Mouse (Mus musculus) telencephalon, adult 2 months (tissue): ENCODE results near the gene Plekhn1.

Experiments
- DNase-seq: peaks from one replicate; pipeline ENCODE4 v3.0.0-alpha.2; 2011; ENCODE audit warnings: low read depth, low spot score

The Plekhn1 gene

DNA sequence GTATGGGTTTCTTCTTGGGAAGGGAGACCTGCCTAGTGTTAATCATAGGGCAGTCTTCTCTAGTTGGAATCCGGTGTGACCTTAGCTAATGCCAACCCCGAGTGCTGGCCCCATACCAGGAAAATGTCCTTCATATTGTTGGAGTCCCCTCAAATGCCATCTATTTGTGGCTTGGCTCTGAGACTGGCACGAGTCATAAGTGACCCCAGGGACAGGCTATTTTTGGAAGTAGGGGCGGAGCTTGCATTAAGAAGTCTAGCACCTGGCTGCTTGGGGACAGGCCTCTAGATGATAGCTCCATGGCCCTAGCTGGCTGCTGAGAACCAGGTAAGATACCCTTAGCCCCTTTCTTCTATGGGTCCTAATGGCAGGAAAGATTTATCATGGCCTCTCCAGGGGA lies 19.0 kb downstream of the Plekhn1 start, which contains the start of gene Perm1:
Gene Perm1, plus strand, starts transcription at position 220 of the 400 bp plus-strand sequence.
- no peak for DNase-seq

DNA sequence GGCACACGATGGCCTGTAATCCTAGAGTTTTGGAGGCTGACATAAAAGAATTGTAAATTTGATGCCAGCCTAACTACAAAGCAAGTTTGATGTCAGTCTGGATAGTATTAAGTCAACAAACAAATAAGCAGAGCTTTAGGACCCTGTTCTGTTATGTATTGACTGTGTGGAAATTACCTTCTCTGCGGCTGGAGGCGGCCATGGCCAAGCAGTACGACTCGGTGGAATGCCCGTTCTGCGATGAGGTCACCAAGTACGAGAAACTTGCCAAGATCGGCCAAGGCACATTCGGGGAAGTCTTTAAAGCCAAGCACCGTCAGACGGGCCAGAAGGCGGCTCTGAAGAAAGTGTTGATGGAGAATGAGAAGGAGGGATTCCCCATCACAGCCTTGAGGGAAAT lies 21.5 kb downstream of the Plekhn1 start:
- no peak for DNase-seq

DNA sequence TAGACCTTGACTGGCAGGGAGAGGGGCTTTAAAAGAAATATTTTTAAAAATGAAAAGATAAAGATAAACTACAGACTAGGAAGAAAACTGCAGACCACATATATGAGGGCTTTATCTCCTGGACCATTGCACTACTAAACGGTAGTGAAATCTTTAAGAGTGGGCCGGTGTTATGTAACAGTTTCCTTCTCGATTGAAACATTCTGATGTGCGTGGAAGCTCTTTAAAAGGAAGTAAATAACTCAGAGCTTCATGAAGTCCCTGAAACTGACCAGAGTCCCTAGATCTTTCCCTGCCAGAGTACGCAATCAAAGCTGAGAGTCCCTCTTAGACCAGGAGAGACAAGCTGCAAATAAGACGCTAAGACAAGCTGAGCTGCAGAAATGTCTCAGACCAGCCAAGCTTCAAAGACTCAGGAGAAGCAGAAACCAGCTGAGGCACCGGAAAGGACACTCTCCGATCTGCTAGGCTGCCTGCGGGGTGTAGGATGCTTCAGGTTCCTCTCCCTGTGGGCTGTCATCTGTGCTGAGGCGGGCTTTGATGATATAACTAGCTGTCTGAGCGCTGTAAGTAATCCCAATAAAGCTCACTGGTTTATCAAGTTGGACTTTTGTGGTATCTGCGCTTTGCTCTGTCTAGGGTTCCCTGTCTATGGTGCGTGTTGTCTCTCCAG lies 24.6 kb downstream of the Plekhn1 start:
- no peak for DNase-seq

DNA sequence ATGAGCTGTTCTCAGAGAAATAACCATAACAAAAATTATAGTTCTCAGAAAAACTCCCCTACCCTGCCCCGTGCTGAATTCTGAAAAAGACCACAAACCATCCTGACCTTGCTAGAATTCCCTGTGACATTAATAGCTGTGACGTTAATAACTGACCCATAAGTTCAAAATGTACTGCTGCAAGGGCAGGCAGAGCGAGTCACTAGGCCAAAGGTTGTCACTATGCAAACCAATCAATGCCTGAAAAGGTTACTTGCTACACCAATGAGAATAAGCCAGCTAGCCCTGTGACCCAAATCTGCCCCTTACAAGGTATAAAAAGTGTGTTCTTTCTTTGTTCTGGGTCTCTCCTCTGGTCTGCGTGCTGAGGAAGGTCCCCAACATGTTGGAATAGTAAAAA lies 25.8 kb downstream of the Plekhn1 start:
- DNase-seq: no peak

DNA sequence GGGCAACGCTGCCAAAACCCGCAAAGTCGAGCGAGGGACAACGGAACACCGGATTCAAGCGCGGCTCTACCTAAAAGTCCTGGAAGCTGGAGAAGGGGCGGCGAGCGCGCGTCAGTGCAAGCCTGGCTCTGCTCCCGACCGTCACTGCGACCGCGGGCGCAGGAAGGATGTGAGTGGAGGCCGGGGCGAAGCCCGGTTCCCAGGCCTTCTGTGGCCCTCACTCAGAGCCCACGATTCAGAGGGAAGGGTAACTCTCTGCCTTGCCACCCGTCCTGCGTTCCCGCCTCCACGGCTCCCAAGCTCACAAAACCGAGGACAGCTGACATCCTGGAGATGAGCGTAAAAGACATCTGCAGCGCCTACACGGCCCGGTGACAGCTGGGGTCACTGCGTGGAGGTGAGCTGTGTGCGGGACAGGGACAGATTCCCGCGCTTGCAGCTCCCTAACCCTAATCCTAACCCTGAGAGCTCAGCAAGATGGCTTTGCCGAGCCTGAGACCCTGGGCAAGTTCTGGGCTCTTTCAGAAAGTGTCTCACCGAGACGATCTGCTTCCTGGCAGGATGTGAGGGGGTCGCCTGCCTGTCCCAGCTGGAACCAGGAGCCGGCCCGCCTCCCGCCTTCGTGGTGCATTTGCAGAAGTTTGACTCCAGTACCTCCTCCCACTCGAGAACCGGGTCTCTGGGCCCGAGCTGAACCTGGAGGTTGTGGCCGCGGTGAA lies 31.1 kb downstream of the Plekhn1 start:
- DNase-seq: no peak

DNA sequence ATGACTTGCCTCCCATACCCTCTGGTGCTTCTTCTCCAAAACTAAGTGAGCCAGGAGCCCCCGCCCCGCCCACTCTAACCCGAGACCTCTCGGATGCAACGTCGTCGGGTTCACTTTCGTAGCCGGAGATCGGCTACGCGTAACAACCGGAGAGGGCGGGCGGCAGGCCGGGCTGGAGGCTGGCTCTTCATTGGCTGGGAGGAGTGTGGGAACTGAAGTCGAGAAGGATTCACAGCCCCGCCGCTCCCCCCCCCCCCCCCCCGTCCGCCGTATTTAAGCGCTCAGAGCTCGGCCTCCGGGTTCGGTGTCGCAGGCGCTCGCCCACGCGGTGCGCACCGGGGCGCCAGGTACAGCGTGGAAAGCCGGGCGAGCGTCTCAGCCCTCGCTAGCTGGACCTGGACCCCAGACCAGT lies 31.6 kb downstream of the Plekhn1 start, which contains the start of gene AW011738:
Gene AW011738, plus strand, starts transcription at position 304 of the 412 bp plus-strand sequence.
- DNase-seq: no peak

DNA sequence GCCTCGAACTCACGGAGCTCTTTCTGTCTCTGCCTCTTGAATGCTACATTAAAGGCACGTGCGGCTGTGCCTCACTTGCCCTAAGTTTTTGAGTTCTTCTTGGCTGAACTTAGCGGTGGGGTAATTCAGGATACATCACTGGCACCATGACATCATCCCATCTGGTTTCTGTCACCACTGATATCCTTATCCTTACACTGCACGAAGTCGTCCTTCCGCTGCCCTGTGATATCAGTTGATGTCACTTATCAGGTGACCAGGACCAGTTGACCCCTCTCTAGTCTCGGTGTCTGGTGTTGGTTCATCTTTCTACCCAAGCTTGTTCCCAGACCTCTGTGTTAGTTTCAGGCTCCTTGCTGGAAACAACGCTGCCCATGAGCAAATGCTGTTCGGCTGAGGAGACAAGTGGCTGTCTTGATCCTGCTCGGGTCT lies 32.2 kb downstream of the Plekhn1 start:
- no peak for DNase-seq

DNA sequence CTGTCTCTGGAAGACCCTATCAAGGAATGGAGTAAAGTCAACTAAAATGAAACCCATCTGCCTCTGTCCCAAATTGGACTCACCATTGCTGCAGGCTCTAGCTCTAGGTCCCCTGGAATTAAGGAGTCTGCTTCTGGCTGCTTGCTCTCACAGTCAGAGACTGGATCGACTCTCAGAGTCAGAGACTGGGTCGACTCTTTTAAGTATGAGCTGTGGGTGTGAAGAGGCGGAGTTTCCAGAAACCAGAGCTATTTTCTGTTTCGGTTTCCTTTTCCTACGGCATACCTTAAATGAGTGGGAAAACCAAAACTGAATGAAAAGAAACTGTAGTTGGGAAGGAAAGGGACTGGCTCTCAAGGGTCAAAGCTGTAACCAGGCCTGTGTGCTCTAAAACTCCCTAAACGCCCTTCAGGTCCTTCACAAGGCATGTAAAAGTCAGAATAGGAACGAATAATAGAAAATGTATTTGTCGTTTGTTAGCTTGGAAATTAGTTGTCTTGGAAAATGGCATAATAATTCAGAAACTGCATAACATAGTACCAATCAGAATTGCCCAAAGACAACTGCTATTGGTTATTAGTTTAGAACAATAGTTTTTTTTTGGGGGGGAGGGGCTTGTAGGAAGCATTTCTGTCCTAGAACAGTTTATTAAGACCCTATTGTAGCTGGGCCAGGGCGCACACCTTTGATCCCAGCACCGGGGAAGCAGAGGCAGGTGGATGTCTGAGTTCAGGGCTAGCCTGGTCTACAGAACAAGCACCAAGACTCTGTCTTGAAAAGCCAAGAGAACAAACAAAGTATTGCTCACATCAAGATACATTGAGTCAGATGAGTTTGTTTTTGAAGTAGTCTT lies 33.8 kb downstream of the Plekhn1 start, which contains the start of gene Isg15:
Gene Isg15, minus strand, starts transcription at position 196 of the 853 bp plus-strand sequence.
- no peak for DNase-seq

DNA sequence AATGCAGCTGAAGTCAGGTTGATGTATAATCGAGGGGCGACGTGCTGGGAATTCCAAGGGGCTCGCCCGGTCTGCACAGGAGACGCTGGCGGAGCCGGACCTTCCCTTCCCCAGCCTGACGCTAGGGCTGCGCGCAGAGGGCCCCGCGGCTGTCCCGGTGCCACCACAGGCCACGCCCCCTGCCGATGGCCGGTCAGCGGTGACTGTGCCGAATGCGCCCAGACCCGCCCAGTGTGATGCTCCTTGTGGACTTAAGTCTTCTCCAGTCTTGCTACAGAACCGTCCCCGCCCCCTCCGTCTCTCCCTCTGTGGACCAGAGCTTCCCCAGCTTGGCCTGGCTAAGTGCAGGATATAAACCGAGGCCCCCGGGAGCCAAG lies 36.8 kb downstream of the Plekhn1 start:
- DNase-seq: no peak

DNA sequence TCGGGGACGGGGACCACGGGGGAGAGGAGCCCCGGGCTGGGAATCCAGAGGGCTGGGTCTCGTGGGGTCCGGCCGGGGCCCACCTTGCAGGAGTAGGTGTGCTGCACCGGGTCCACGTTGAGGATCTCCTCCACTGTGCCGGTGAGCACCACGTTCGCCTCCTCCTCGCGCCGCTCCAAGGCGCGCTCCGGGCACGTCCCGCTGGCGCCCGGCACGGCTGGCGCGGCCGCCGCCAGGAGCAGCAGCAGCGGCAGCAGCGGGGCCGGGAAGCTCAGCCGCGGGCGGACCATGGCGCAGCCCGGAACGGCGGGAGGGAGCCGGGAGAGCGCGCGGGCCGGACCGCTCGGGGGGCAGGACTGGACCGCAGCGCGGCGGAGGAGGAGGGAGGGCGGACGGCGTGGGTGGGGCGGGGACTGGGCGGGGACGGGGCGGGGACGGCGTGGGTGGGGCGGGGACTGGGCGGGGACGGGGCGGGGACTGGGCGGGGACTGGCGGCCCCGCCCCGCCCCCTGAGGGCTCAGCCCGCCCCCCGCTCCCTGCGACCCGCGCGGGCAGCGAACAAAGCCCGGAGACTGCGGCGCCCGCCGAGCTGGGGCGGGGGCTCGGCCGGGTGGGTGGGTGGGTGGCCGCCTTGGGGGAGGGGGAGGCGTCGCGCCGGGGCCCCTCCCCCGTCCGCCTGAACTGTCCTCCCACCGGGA lies 37.4 kb downstream of the Plekhn1 start, which contains the start of gene Agrn:
Gene Agrn, minus strand, starts transcription at position 358 of the 698 bp plus-strand sequence.
- DNase-seq: no peak

DNA sequence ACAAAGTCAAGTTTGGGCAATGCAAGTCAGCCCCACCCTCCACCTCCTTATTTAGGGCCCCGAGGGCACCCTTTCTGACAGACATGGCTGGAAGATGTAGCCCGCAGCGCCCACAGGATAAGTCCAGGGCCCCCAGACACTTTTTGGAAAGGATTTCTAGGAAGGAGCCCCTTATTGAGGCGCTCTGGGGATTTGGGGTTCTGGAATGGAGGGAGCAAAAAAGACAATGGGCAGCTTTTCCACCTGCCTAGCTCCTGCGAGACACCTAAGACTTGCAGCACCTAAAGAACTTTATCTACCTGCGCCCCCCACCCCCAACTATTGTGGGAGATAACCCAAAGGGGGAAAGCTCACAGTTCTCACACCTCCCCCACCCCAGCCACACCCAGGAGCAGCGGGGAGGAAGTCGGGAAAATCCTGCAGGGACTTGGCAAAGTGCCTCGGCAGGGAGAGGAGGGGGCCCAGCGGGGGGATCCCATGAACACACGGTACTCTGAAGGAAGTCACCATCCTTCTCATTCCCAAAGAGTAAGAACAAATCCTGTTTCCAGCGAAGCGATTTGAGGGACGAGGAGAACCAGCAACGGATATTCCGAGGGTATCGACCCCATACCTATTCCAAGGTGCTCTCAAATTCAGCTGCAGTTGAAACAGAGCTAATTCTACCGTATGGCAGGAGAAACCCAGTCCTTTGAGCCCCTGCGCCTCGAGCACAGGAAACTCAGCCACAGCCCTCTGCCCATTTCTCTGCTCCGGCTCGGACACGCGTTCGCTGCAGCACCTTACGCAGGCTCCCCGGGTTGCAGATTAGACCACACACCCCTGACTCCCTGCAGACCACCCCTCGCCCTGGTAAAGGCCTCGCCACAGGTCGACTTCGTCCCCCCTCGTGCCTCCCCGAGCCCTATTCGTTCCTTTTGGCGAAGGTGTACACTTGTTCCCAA lies 38.5 kb downstream of the Plekhn1 start:
- DNase-seq: no peak

DNA sequence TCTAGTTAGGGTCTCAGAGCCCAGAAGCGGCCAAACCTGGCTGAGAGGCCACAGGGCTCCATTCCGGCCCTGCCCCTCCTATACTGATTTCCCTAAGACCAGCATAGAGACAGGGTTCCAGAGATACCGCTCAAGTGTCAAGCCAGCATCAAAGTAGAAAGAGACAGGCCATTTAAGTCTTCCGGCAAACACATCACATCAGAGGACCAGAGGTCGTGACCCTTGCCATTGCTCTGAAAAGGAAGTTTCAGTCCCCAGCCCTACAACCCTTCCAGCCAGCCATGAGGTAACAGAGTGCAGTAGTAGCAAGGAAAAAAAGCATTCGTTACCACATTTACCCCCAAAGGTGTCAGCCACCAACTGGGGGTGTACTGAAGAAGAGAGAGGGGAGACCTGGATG lies 40.3 kb downstream of the Plekhn1 start:
- no peak for DNase-seq

DNA sequence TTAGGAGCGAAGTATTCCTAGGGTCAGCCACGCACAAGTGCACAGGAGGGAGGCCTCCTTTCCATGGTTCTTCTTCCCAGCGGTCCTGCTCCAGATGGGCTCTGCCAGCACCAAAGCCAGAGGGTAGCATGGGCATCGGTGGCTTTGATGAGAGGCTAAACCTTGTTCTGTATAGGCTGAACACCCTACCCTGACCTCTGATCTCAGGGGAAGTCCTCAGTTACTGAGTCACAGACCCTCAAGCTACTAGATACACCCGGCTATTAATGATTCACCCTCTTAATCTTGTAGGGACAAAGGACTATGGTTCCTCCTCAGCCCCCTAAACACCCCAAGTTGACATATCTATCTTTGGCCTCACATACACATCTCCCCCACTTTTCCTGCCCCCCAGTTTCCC lies 40.8 kb downstream of the Plekhn1 start:
- DNase-seq: no peak

DNA sequence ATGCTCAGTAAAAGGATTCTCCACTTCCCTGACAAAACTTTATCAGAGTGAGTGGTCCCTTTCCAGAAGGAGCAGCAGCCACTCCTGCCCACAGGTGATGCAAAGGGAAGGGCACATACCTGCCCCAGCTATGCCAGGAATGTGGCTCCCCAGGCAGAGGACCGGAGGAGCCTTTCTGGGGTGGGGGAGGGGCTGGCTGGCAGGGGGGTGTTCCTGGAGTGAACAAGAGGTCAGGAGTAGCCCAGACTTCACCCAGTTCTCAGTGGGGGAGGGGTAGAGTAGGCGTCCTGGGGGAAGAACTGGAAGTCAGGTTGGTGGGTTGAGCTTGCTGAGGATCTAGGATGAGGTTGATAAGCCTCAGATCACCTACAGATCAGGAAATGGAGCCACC lies 41.5 kb downstream of the Plekhn1 start:
- DNase-seq: no peak

DNA sequence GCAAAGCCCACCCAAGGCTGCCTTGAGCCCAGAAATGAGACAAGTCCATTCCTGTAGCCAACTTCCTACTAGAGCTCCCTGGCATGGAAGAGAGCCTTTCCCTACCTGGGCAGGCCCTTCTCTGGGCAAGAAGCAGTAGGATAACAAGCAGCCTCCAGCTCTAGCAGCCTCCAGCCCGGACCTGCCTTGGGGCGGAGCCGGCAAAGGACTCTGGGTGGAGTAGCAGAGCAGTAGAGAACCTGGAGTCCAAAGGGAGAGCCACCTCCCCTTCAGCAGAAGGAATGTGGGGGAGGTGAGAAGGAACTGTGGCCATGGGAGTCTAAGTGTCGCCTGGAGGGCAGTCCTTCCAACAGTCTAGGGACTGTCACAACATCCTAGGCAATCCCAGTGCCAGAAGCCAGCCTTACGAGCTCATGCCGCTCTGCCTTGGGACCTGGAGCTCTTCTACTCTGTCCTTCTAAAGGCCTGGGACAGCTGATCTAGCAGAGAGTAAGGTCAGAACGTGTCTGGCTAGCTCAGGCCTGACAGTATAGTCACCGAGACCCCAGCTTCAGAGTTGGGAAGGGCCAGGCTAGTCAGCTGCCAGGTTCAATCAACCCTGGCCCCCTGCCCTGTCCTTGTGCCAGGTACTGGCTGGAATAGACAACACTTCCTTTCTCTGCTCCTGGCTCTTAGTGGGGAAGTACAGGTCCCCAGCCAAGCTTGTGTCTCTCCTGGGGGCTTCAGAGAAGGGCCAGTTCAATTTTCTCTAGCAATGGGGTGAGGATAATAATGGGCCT lies 42.0 kb downstream of the Plekhn1 start:
- no peak for DNase-seq

DNA sequence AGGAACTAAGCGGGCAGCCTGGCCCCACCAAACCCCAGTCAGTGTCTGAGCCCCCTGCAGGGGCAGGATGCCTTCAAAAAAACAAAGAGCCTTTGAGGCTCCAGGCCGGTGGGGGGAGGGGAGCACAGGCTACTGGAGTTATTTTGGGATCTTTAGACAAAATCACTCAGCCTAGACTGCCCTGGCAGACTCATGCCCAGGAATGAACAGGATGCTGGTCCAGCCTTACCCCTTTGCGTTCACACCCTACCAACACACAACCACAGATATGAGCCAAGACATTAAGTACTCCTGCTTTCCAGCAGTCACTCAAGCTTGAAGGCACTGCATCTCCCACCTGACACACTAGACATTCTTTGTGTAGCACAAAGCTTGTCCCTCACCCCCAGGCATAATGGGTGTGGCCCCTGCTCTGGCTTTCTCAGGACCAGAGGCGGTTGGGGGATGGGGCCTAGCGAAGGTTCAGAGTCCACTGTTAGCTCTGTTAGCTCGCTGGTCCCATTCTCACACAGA lies 45.8 kb downstream of the Plekhn1 start:
- no peak for DNase-seq

DNA sequence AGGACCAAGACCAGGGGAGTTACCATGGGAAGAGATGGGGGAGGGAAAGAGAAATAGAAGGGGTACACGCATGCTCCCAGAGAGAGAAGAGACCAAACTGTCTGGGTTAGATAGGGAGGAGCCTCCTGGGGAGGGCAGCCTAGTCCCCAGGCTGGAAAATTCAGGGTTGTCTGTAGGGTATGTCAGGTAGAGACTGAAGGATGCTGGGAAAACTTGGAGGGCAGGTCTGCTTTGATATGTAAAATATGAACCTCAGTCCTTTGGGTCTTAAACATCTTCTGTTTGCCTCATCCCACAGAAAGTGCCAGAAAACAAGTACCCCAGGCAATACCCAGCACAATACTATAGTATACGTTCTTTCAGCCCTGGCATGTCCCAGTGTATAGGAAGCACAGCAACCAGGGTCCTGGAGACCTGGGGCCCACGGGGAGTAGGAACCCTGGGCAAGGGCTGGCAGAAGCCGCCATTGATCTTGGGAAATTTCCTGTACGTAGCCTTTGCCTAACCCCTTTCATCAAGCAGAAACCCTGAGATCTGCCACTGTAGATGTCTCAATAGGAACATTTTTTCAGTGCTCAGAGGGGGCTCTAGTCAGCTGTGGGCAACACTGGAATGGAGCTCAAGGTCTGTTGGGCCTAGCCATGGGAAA lies 46.4 kb downstream of the Plekhn1 start:
- DNase-seq: no peak

DNA sequence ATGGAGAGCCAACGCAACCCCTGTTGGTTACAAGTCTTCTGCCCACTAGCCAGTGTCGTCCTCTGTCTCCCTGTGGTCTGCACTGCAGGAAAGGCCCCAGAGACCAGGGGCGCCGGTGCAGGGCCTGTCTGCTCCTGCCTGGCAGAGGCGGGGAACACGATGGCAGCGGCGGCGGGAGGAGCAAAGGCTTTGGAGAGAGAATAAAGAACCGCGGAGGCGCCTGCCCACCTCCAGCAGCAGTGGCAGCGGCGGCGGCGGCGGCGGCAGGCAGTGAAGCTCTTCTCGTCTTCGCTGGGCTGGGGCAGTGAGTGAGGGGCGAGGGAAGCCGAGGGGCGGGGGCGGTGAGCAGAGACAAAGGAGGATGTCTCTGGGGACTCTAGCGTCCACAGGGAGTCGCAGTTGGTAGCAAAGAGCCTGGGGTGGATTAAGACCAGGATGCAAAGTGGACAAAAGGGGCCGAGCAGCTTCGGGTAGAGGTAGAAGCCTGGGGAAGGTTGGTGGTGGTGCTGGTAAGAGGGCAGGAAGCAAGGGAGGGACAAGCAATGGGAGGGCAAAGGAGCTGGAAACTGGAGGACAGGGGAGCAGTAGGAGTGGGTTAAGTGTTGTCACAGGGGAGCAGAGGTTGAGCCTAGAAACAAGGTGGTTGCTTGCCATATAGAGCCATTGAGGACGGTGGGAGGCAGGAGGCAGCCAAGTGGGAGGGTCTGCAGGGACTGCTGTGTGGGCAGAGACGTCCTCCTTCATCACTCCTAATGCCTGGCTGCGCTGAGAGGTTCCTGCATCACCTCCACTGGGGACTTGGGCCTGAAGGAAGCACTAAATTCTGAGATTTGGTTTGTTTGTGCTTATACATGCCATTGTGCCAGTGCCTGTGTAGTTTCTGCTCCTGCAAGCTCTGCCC lies 48.5 kb downstream of the Plekhn1 start:
- no peak for DNase-seq
